Mouse (Mus musculus) CH12.LX (cell line): ENCODE results near the gene Gm28047. TPM values are rescaled to one million over a fixed set of nuclear protein-coding genes. Genes with fewer than 3 reads are reported as not detected.

ENCODE experiments used
- DNase-seq: peaks from one replicate; pipeline ENCODE4 v3.0.0-alpha.2; 2013; ENCODE audit errors: extremely low read depth
- H3K27ac ChIP-seq: 2 replicates; pipeline ENCODE4 v1.5.1; 2012; ENCODE audit warnings: low read depth, mild to moderate bottlenecking, control low read depth, moderate library complexity; ENCODE audit not compliant: insufficient read depth
- H3K27me3 ChIP-seq: replicated peaks from 2 replicates; pipeline ENCODE3; 2012; ENCODE audit warnings: inconsistent platforms
- H3K36me3 ChIP-seq, 2 experiments: replicated peaks in 1 of 2; 2 replicates each; pipeline versions ENCODE3 to v1.6.1; 2012; ENCODE audit warnings: inconsistent platforms in 1 of 2, low read length in 1 of 2, mild to moderate bottlenecking in 1 of 2, mixed read lengths in 1 of 2, moderate library complexity in 1 of 2; ENCODE audit not compliant: control insufficient read depth in 1 of 2, insufficient read depth in 1 of 2
- H3K4me1 ChIP-seq, 2 experiments: 2 replicates each; pipeline ENCODE4 v1.6.1; 2012; ENCODE audit warnings: inconsistent platforms in 1 of 2, moderate library complexity in 1 of 2; ENCODE audit not compliant: insufficient read depth in 2 of 2, control insufficient read depth in 1 of 2
- H3K4me2 ChIP-seq: 2 replicates; pipeline ENCODE4 v1.6.1; 2012; ENCODE audit warnings: low read depth, mild to moderate bottlenecking, control low read depth; ENCODE audit not compliant: poor library complexity, insufficient read depth, severe bottlenecking
- H3K4me3 ChIP-seq, 3 experiments: fragments of 150-350 bp in 1 of 3; sonication (generic) in 1 of 3; replicated peaks in 1 of 3; 2 replicates each; pipeline versions ENCODE3 to v1.5.1; 2011 to 2012; ENCODE audit warnings: low read depth in 2 of 3, low read length in 2 of 3, mild to moderate bottlenecking in 2 of 3, moderate library complexity in 2 of 3, control low read depth in 1 of 3, improper control_type of control experiment in 1 of 3, inconsistent platforms in 1 of 3, mixed read lengths in 1 of 3; ENCODE audit not compliant: poor library complexity in 1 of 3
- H3K79me2 ChIP-seq: replicated peaks from 2 replicates; pipeline ENCODE4 v1.6.1; 2012; ENCODE audit warnings: mild to moderate bottlenecking, moderate library complexity; ENCODE audit not compliant: control insufficient read depth, poor library complexity, insufficient read depth, severe bottlenecking; ENCODE audit errors: extremely low read depth
- H3K9ac ChIP-seq: 2 replicates; pipeline ENCODE4 v1.6.1; 2012; ENCODE audit warnings: low read depth, mild to moderate bottlenecking, control low read depth, moderate library complexity; ENCODE audit not compliant: insufficient read depth
- H3K9me3 ChIP-seq: replicated peaks from 2 replicates; pipeline ENCODE3; 2012; ENCODE audit warnings: low read length, inconsistent platforms, mixed read lengths
- CTCF ChIP-seq, 2 experiments: IDR thresholded peaks in 1 of 2; conservative IDR thresholded peaks in 1 of 2; 2 replicates each; pipeline ENCODE4 v1.5.1; 2011 to 2012; ENCODE audit warnings: low read depth in 2 of 2, low read length in 2 of 2, improper control_type of control experiment in 1 of 2, inconsistent platforms in 1 of 2, mild to moderate bottlenecking in 1 of 2, moderate library complexity in 1 of 2
- ELF1 ChIP-seq: IDR thresholded peaks from 2 replicates; pipeline ENCODE4 v1.6.1; 2014; ENCODE audit warnings: low read depth, mild to moderate bottlenecking, inconsistent platforms, low read length, improper control_type of control experiment
- EP300 ChIP-seq: IDR thresholded peaks from 2 replicates; pipeline ENCODE4 v1.6.1; 2011; ENCODE audit warnings: low read length, improper control_type of control experiment
- MAFK ChIP-seq: IDR thresholded peaks from 2 replicates; pipeline ENCODE4 v1.6.1; 2011; ENCODE audit warnings: low read length, improper control_type of control experiment; ENCODE audit not compliant: insufficient replicate concordance
- MAZ ChIP-seq: IDR thresholded peaks from 2 replicates; pipeline ENCODE4 v1.6.1; 2012; ENCODE audit warnings: low read depth, mild to moderate bottlenecking, inconsistent platforms, low read length, improper control_type of control experiment, moderate library complexity
- MEF2A ChIP-seq: IDR thresholded peaks from 2 replicates; pipeline ENCODE4 v1.6.1; 2014; ENCODE audit warnings: low read depth, mild to moderate bottlenecking, inconsistent platforms, low read length, improper control_type of control experiment, borderline replicate concordance
- NRF1 ChIP-seq: IDR thresholded peaks from 2 replicates; pipeline ENCODE4 v1.6.1; 2014; ENCODE audit warnings: low read depth, mild to moderate bottlenecking, inconsistent platforms, low read length, improper control_type of control experiment, moderate library complexity
- POLR2A ChIP-seq: IDR thresholded peaks from 2 replicates; pipeline ENCODE4 v1.6.1; 2011; ENCODE audit warnings: low read depth, mild to moderate bottlenecking, improper control_type of control experiment, low read length
- POLR2AphosphoS2 ChIP-seq: IDR thresholded peaks from 2 replicates; pipeline ENCODE4 v1.6.1; 2011; ENCODE audit warnings: low read depth, low read length, improper control_type of control experiment
- RAD21 ChIP-seq: IDR thresholded peaks from 2 replicates; pipeline ENCODE4 v1.6.1; 2011; ENCODE audit warnings: low read depth, mild to moderate bottlenecking, low read length, improper control_type of control experiment, moderate library complexity
- SMC3 ChIP-seq: IDR thresholded peaks from 2 replicates; pipeline ENCODE4 v1.6.1; 2011; ENCODE audit warnings: low read depth, low read length, improper control_type of control experiment
- TBP ChIP-seq: conservative IDR thresholded peaks from 2 replicates; pipeline ENCODE4 v1.6.1; 2011; ENCODE audit warnings: low read depth, low read length, improper control_type of control experiment
- UBTF ChIP-seq: IDR thresholded peaks from 2 replicates; pipeline ENCODE4 v1.6.1; 2012; ENCODE audit warnings: low read depth, mild to moderate bottlenecking, inconsistent platforms, low read length, improper control_type of control experiment, moderate library complexity
- USF1 ChIP-seq: IDR thresholded peaks from 2 replicates; pipeline ENCODE4 v1.6.1; 2014; ENCODE audit warnings: low read depth, mild to moderate bottlenecking, inconsistent platforms, low read length, improper control_type of control experiment
- USF2 ChIP-seq: conservative IDR thresholded peaks from 2 replicates; pipeline ENCODE4 v1.6.1; 2011; ENCODE audit warnings: low read depth, low read length, improper control_type of control experiment
- ZNF384 ChIP-seq: IDR thresholded peaks from 2 replicates; pipeline ENCODE4 v1.6.1; 2012; ENCODE audit warnings: low read depth, low read length, improper control_type of control experiment, inconsistent platforms
- dilution Hi-C: fragments of 300-500 bp; cut with MboI; formaldehyde crosslinking; loops from 2 replicates; pipeline ENCODE4 v1.14.3; 2020; ENCODE audit warnings: low sequenced_read_pairs; ENCODE audit not compliant: extremely low pct_unique_long_range_greater_than_20kb, extremely low pct_ligation_motif_present
- in situ Hi-C: fragments of 300-500 bp; cut with MboI; formaldehyde crosslinking; loops from 3 replicates; pipeline ENCODE4 v1.14.3; 2019; ENCODE audit warnings: low sequenced_read_pairs, low pct_ligation_motif_present, low pct_unique_long_range_greater_than_20kb, mixed read lengths
- polyA plus RNA-seq: library from polyadenylated mRNA; unstranded; fragments of >175 nt; gene quantifications from 2 replicates; pipeline ENCODE4 v1.2.1, GENCODE M21; 2012; ENCODE audit warnings: low read depth; ENCODE audit not compliant: insufficient read length
- total RNA-seq, 2 experiments: library from RNA; depleted of rRNA; stranded (reverse); fragments of 300-350 nt in 1 of 2; fragments of >200 nt in 1 of 2; gene quantifications; 2 replicates each; pipeline ENCODE4 v1.2.3; 2012 to 2014

The Gm28047 gene
- total and polyA plus RNA-seq, 3 experiments, result not detected

DNA sequence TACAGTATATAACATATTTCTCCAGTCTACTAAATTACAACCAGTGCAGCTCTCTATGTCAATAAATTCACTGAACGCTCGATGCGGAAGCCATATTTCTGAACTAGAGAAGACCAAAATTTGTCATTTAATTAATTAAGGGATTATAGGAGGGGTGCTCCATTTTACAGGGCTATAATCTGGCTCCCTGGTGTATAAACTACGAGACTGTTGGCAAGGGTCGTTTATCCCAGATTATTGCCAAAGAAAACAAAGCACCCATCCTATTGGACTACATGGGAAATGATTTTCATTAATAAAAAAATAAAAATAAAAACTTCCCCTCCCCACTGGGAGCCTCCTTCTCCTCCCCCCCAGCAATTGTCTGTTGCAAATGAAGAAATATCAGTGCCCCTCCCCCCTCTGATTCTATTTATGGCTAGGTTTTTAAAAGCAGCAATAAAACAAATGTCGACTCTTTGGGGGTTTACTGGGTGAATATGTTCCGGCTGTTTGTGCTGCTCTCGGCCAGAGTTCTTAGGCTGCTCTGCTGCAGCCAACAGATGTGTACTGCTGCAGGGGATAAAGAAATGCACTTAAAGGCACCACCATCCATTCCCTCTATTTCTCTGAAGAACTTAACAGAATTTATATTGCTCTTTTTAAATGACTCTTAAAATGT, 30.7 kb downstream of the Gm28047 start:
- H3K4me1 ChIP-seq, result no peaks in the 10 kb centered on the region
- no peak overlapping the region for H3K4me3 ChIP-seq
- no peaks in the 10 kb centered on the region for H3K79me2 ChIP-seq
- dilution Hi-C loops, result no loop called here
- H3K9ac ChIP-seq, result no peak overlapping the region
- no peaks in the 10 kb centered on the region for H3K9me3 ChIP-seq
- no peaks in the 10 kb centered on the region for H3K27me3 ChIP-seq
- H3K36me3 ChIP-seq, result peaks cover 6 to 23% of the 10 kb centered on the region in 2 experiments
- in situ Hi-C loops, result no loop called here
- DNase-seq, result no peak
- TF ChIP-seq TBP (no peak), NRF1 (no peak), USF1 (no peak), EP300 (no peak), MAFK (no peak), MAZ (no peak), USF2 (no peak), ELF1 (no peak), MEF2A (no peak)
- no peak overlapping the region for H3K27ac ChIP-seq
- H3K4me2 ChIP-seq, result no peak overlapping the region

DNA sequence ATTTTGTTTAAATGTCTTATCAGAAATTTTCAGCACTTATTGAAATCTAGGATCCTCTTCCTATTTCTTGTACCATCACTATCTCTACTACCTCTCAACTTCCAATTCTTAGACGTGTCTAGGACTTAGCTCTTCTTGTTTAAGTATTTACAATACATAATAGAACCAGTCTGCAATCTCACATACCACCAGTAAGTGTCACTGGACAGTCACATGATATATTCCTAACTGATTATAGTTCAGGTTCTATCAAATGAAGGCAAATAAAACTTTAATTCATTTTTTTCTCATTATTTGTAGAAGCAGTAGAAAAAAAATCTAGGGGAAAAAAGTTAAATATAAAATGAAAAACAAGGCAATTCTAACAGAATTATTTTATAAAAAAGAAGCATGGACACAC, 32.2 kb downstream of the Gm28047 start:
- no peaks in the 10 kb centered on the region for H3K79me2 ChIP-seq
- H3K4me1 ChIP-seq, result no peaks in the 10 kb centered on the region
- in situ Hi-C loops, result no loop called here
- H3K4me3 ChIP-seq, result no peak overlapping the region
- H3K36me3 ChIP-seq, result peaks cover 6 to 25% of the 10 kb centered on the region in 2 experiments
- no peak for DNase-seq
- no peaks in the 10 kb centered on the region for H3K9me3 ChIP-seq
- no peak overlapping the region for H3K9ac ChIP-seq
- dilution Hi-C loops, result no loop called here
- no peak for TF ChIP-seq POLR2AphosphoS2
- no peak for TF ChIP-seq MAFK
- TF ChIP-seq UBTF, result no peak
- no peak for TF ChIP-seq SMC3
- TF ChIP-seq RAD21, result peak; percentile 46
- TF ChIP-seq CTCF (conservative IDR thresholded peaks at IDR 0.05 in 1 of 2, IDR thresholded peaks at IDR 0.05 in 1 of 2; ENCODE audit: low read depth in 2 of 2, low read length in 2 of 2), result peak in 1 of 2 experiments; percentile 51; a peak in 2 of 4 replicates
- TF ChIP-seq ZNF384, result no peak
- TF ChIP-seq POLR2A, result no peak
- no peaks in the 10 kb centered on the region for H3K27me3 ChIP-seq
- H3K27ac ChIP-seq, result no peak overlapping the region
- H3K4me2 ChIP-seq, result no peak overlapping the region
